29 mouse cellular contexts compared by ENCODE assay signal in the genomic region with DNA sequence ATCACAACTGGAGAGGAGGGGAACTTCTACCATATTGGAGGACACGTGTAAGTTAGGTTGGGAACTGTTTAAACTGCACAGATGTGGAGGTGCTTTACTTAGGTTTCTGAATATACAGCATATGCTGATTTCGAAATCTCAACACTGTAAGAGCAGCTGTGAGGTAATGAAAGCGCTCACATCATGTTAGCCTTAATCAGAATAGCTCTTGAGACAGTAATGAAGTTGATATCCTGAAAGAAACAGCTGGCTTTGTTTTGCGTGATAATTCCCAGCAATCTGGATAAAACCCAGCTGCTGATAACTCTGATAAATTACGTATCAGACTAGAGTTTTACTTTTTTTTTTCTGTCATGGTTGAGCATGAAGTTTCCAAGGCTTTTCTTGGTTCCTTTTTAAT.
DNase-seq lines count a peak whose midpoint lies in the region; ATAC-seq and TF ChIP-seq lines count a peak whose summit lies in the region.
"Had no signal": no experiment of that assay in that cellular context is flagged by ENCODE, and none has a peak within 500 bp of the region (broad histone marks: within the 10 kb centered on the region; RNA-seq: fewer than 3 reads in every experiment).

No protein-coding gene starts in this region.

- no peaks in the 10 kb centered on the region for H3K4me1 ChIP-seq in hindbrain, embryonic 15.5 days (replicated peaks)
- no peaks in the 10 kb centered on the region for H3K4me1 ChIP-seq in hindbrain, embryonic 11.5 days (replicated peaks; ENCODE audit: control insufficient read depth, insufficient read depth, low read length)
- H3K4me1 ChIP-seq in limb, embryonic 14.5 days (ENCODE audit: control insufficient read depth, insufficient read depth, low read length) = no peaks in the 10 kb centered on the region
- H3K4me1 ChIP-seq in limb, embryonic 10.5 days = no peaks in the 10 kb centered on the region
- H3K4me1 ChIP-seq: heart, embryonic 10.5 days; heart, embryonic 15.5 days; intestine, embryonic 15.5 days; limb, embryonic 12.5 days; neural tube, embryonic 12.5 days had no signal

- no peak overlapping the region for H3K4me2 ChIP-seq in hindbrain, embryonic 15.5 days
- no peak overlapping the region for H3K4me2 ChIP-seq in hindbrain, embryonic 11.5 days (replicated peaks; ENCODE audit: low read depth, low read length)
- H3K4me2 ChIP-seq in limb, embryonic 14.5 days (replicated peaks; ENCODE audit: low read depth, low read length, severe bottlenecking) = no peak overlapping the region
- H3K4me2 ChIP-seq: heart, embryonic 15.5 days; hindbrain, embryonic 14.5 days; intestine, embryonic 15.5 days; limb, embryonic 12.5 days; liver, embryonic 11.5 days; midbrain, embryonic 11.5 days; neural tube, embryonic 12.5 days had no signal

- H3K36me3 ChIP-seq in hindbrain, embryonic 15.5 days = no peaks in the 10 kb centered on the region
- no peaks in the 10 kb centered on the region for H3K36me3 ChIP-seq in hindbrain, embryonic 11.5 days (ENCODE audit: control insufficient read depth, insufficient read depth, low read length)
- no peaks in the 10 kb centered on the region for H3K36me3 ChIP-seq in limb, embryonic 14.5 days (ENCODE audit: control insufficient read depth, insufficient read depth, low read length)
- H3K36me3 ChIP-seq in limb, embryonic 10.5 days = no peaks in the 10 kb centered on the region
- H3K36me3 ChIP-seq: heart, embryonic 10.5 days; heart, embryonic 15.5 days; intestine, embryonic 15.5 days; limb, embryonic 12.5 days; neural tube, embryonic 12.5 days had no signal

- no peak overlapping the region for H3K9ac ChIP-seq in hindbrain, embryonic 15.5 days
- H3K9ac ChIP-seq in hindbrain, embryonic 11.5 days (ENCODE audit: low read depth, low read length) = no peak overlapping the region
- H3K9ac ChIP-seq in limb, embryonic 14.5 days (ENCODE audit: low read depth, low read length, severe bottlenecking) = no peak overlapping the region
- H3K9ac ChIP-seq: heart, embryonic 15.5 days; hindbrain, embryonic 14.5 days; intestine, embryonic 15.5 days; limb, embryonic 12.5 days; neural tube, embryonic 12.5 days had no signal

- 0 out of 2 replicates have a peak, but pooled peaks have one; percentile 72 for ATAC-seq in hindbrain, embryonic 15.5 days (ENCODE audit: low FRiP score, low read depth)
- ATAC-seq in hindbrain, embryonic 11.5 days (ENCODE audit: low FRiP score) = no peak
- ATAC-seq in limb, embryonic 14.5 days (ENCODE audit: low FRiP score, low read depth) = no peak
- ATAC-seq: intestine, embryonic 15.5 days; midbrain, embryonic 16.5 days had no signal

- WGBS in hindbrain, embryonic 15.5 days = 77% methylated on average over 5 of the region's 5 CpGs
- 84% methylated on average over 5 of the region's 5 CpGs for whole genome bisulfite sequencing in hindbrain, embryonic 11.5 days
- 70% methylated on average over 5 of the region's 5 CpGs for WGBS in limb, embryonic 14.5 days
- WGBS in limb, embryonic 10.5 days = 91% methylated on average over 5 of the region's 5 CpGs

- no peak for TF ChIP-seq POLR2A in limb, embryonic 14.5 days (IDR thresholded peaks at IDR 0.05; ENCODE audit: borderline replicate concordance, extremely low read depth, insufficient read depth, insufficient read length)

- no peak for DNase-seq in hindbrain, embryonic 11.5 days (ENCODE audit: low spot score)
- peak; percentile 9 for DNase-seq in limb, embryonic 14.5 days (ENCODE audit: low spot score)
- no peak for DNase-seq in limb, embryonic 10.5 days (ENCODE audit: low spot score)
- DNase-seq in lung, postnatal 10 days = peak; percentile 21
- no peak for DNase-seq in lung, postnatal 36 days
- DNase-seq in thymus, postnatal 14 days = no peak
- DNase-seq: adrenal gland, postnatal 25 days; B cell, adult 2 months; cerebellum, adult 18-20 months; cerebellum, postnatal 10 days; gastrocnemius, postnatal 25 days; heart, adult 11 months; kidney, adult 2 months; kidney, postnatal 25 days; right cerebral cortex, adult 18-20 months; spleen, adult 18-20 months; thymus, adult 2 months; thymus, postnatal 4 days had no signal

- no peak overlapping the region for H3K4me3 ChIP-seq in hindbrain, embryonic 15.5 days
- H3K4me3 ChIP-seq in hindbrain, embryonic 11.5 days (ENCODE audit: low read depth, low read length) = no peak overlapping the region
- no peak overlapping the region for H3K4me3 ChIP-seq in limb, embryonic 14.5 days (replicated peaks; ENCODE audit: low read length)
- no peak overlapping the region for H3K4me3 ChIP-seq in limb, embryonic 10.5 days
- H3K4me3 ChIP-seq: heart, embryonic 10.5 days; heart, embryonic 15.5 days; intestine, embryonic 15.5 days; limb, embryonic 12.5 days; myocyte; neural tube, embryonic 12.5 days had no signal

- H3K27me3 ChIP-seq in hindbrain, embryonic 15.5 days = no peaks in the 10 kb centered on the region
- H3K27me3 ChIP-seq in hindbrain, embryonic 11.5 days (ENCODE audit: control insufficient read depth, insufficient read depth, low read length) = no peaks in the 10 kb centered on the region
- no peaks in the 10 kb centered on the region for H3K27me3 ChIP-seq in limb, embryonic 14.5 days (ENCODE audit: control insufficient read depth, insufficient read depth, low read length)
- no peaks in the 10 kb centered on the region for H3K27me3 ChIP-seq in limb, embryonic 10.5 days (ENCODE audit: low read depth, poor library complexity, severe bottlenecking)
- H3K27me3 ChIP-seq: heart, embryonic 15.5 days; intestine, embryonic 15.5 days; limb, embryonic 12.5 days; neural tube, embryonic 12.5 days had no signal

- no peak overlapping the region for H3K27ac ChIP-seq in hindbrain, embryonic 15.5 days (replicated peaks)
- no peak overlapping the region for H3K27ac ChIP-seq in hindbrain, embryonic 11.5 days (ENCODE audit: low read depth, low read length)
- H3K27ac ChIP-seq in limb, embryonic 14.5 days (replicated peaks; ENCODE audit: low read depth, low read length) = no peak overlapping the region
- H3K27ac ChIP-seq in limb, embryonic 10.5 days = no peak overlapping the region
- H3K27ac ChIP-seq: heart, embryonic 10.5 days; heart, embryonic 15.5 days; hindbrain, embryonic 14.5 days; intestine, embryonic 15.5 days; limb, embryonic 12.5 days; neural tube, embryonic 12.5 days had no signal

- H3K9me3 ChIP-seq in hindbrain, embryonic 15.5 days = no peaks in the 10 kb centered on the region
- H3K9me3 ChIP-seq in hindbrain, embryonic 11.5 days (ENCODE audit: control insufficient read depth, low read length) = no peaks in the 10 kb centered on the region
- H3K9me3 ChIP-seq in limb, embryonic 14.5 days (ENCODE audit: control insufficient read depth, low read length) = no peaks in the 10 kb centered on the region
- no peaks in the 10 kb centered on the region for H3K9me3 ChIP-seq in limb, embryonic 10.5 days (replicated peaks)
- H3K9me3 ChIP-seq: heart, embryonic 10.5 days; heart, embryonic 15.5 days; intestine, embryonic 15.5 days; limb, embryonic 12.5 days; neural tube, embryonic 12.5 days had no signal

Comparison
In these comparisons a context has a peak if more than half of its experiments do, and no peak if none do; other contexts are left out.
1. DNase-seq: peak in limb, embryonic 14.5 days (single experiment) and lung, postnatal 10 days (single experiment); none in hindbrain, embryonic 11.5 days (single experiment), limb, embryonic 10.5 days (single experiment), lung, postnatal 36 days (single experiment) and thymus, postnatal 14 days (single experiment).